Mouse (Mus musculus) lung, postnatal 0 days (tissue): Measurements from ENCODE around the gene Nacc2.

Experiments used
- CTCF ChIP-seq: IDR thresholded peaks from 2 replicates; pipeline ENCODE4 v1.5.1; 2016; ENCODE audit warnings: antibody characterized with exemption, mild to moderate bottlenecking
- EP300 ChIP-seq: IDR thresholded peaks from 2 replicates; pipeline ENCODE4 v1.6.1; 2016; ENCODE audit warnings: antibody characterized with exemption, mild to moderate bottlenecking, control low read depth

DNA sequence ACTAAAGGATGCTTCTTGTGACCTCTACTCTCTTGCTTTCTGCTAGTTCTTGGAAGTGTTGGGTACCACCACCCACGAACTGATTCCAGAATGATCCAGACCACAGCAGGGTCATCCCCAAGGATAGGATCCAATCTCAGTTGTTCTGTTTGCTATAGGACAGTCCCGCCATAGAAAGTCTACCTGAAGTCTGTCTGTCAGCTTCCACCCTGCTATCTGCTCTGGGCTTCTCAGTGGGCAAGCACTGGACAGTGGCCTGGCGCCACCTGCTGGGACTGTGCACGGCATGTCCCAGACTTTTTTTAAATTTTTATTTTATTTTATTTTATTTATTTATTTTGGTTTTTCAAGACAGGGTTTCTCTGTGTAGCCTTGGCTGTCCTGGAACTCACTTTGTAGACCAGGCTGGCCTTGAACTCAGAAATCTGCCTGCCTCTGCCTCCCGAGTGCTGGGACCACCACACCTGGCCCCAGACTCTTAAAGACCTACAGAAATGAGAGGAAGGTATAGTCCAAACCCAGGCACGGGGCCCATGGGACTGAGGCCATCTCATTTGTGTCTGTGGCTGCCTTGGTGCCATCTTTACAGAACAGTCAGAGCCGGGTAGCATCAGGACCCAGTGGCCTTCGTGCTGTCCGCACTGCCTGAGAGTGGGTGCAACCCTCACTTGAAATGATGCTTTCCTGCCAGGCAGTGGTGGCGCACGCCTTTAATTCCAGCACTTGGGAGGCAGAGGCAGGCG lies 19.0 kb upstream of the Nacc2 start:
- TF ChIP-seq CTCF (peak; percentile 81), EP300 (no peak)
